Mouse (Mus musculus) E14TG2a.4 (cell line): Measurements from ENCODE around the gene Cox6a1.

Experiments
- CTCF ChIP-seq: conservative IDR thresholded peaks from 2 replicates; pipeline ENCODE4 v1.5.1; 2014; ENCODE audit warnings: low read length
- NANOG ChIP-seq: IDR thresholded peaks from 2 replicates; pipeline ENCODE4 v1.6.1; 2014; ENCODE audit warnings: borderline replicate concordance, low read length, mixed read lengths
- POU5F1 ChIP-seq: IDR thresholded peaks from 2 replicates; pipeline ENCODE4 v1.6.1; 2014; ENCODE audit warnings: low read length, borderline replicate concordance

DNA sequence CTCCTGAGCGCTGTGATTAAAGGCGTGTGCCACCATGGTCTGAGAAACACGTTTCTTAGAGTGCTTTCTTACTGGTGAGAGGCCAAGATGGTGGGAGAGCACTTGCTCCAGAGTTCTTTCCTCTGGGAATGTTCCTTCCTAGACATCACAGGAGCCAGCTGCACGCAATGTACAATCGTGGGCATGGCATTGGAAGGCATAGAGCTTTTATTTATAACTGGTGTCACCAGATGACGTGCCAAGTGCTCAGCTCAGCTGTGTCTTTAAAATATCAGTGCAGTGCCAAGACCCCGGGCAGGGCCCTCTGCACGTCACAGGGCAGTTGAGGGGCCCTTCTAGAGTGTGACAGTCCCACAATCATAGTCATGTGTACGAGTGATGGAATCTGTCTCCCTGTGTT, 17.8 kb downstream of the Cox6a1 start:
- TF ChIP-seq CTCF, result no peak
- no peak for TF ChIP-seq NANOG
- no peak for TF ChIP-seq POU5F1
